Mouse (Mus musculus): ENCODE measurements at regions not wholly inside any gene's neighbourhood (a gene's known extent, or its start where the extent isn't known, plus 50 kb on each side); places are given as distances from the start of the nearest gene placed in this dataset.
"Not testable (repeated sequence)": the region's sequence is repeated elsewhere in the genome, so short reads cannot be mapped to it uniquely, and the experiment has no call there.

DNA sequence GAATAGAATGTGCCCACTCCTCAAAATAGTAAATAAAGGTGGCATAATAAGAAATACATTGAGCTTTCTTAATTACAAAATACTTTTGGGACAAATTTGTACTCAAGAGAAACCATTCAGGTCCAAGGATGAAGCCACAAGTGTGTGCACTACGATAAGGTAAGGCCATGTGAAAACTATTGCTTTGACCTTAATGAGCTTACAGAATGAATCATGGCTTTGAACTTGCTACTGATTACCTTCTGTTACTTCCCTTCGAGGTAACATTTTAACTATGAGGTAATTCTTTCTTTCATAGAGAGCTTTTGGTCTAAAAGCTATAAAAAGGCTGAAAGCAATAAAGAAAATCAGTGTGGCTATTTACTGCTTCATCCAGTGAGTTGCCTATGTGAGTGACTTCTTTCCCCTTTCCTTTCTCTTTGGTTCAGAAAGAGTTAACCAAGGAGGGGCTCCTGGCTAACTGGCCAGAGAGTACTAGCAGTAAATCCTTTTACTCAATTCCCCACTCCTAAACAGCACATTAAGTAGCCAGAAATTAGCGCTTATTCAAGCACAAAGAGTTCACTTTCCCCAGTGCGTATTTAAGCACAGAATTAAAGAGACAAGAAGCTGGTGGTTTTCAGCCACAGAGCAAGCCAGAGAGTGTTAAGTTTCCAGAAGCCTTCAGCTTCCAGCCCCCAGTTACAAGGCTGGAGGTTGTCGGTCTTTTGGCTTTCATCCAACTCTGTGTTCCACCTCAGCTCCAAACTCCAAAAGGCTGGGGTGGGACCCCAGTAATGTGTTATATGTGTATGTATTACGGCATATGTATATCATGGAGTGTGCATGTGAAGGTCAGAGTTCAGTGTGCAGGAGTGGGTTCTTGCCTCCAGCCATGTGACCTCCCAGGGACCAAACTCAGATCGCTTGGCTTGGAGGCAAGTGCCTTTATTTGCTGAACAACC lies 194.3 kb upstream of the Gm10131 start:
- no peak for DNase-seq (ENCODE audit: extremely low spot score, low spot score)

DNA sequence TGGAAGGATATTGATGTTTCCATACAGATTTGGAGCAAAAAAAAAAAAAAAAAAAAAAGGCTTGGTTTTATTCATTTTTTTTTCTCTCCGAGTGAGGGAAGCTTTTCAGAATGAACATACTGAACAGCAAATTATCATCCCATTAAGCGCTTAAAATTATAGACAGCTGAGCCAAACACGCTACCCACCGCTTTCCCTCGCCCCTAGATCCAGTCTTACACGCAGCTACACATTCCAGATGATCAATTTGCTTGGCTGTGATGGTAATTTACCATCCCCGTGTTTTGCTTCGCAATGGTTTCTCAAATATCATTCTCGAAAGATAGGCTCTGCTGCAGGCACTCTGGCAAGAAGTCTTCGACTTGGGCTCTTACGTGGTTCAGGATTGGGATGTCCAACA lies 192.3 kb upstream of the Gm10131 start:
- DNase-seq (ENCODE audit: extremely low spot score, low spot score): no peak

DNA sequence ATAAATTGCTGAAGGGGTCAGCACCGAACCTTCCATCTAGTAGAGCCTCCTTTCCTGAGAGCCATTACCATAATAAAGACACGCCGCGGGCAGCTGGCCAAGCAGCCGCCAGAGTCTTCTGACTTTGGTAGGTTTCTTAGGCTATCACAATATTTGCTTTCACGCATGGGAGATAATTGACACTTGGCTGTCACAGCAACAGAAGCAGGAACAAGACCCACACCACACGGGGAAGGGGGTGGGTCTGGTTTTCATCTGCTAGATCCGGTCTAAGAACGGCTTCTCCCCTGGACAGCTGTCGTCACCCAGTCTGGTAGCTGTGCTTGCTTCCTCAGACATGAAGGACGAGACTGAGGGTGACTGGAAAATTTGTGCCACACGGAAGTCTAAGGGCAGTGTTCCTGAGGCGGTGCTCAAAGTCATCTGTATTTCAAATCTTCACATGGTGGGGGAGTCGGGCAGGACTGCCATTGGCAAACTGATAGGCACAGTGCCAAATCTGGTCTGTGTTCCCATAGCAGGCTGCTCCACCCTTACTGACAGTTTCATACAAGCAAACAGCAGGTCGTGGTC lies 188.9 kb upstream of the Gm10131 start:
- peak; percentile 20 for DNase-seq (ENCODE audit: extremely low spot score, low spot score)

GRCm38 (mm10) chr8:34294721-34295120 lies 183.2 kb upstream of the Gm10131 start:
- DNase-seq (ENCODE audit: extremely low spot score, low spot score): no peak

- no peak for DNase-seq (ENCODE audit: extremely low spot score, low spot score)
Measured at GRCm38 (mm10) chr8:34290670-34291069, 179.1 kb upstream of the Gm10131 start.

GRCm38 (mm10) chr8:34287801-34288200 lies 176.3 kb upstream of the Gm10131 start:
- DNase-seq (ENCODE audit: extremely low spot score, low spot score): no peak

DNA sequence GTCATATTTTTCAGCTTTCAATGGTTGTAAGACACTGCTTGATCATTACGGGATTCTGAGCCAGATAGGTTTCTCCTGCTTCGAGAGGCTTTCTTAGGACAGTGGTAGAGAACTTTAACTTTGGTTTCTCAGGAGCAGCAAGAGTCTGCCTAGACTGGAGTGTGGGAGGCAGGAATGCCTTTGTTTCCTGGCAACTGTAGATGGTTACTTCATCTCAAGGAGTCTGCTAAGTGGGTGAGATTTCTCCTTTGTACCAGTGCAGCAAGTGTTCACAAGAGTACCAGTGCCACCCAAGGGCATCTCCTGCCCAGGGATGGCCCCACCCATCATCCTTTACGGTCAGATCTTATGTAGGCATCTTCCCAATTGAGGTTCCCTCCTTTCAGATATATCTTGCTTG lies 173.0 kb upstream of the Gm10131 start:
- no peak for DNase-seq (ENCODE audit: extremely low spot score, low spot score)

- peak; percentile 17 for DNase-seq (ENCODE audit: extremely low spot score, low spot score)
Measured at GRCm38 (mm10) chr8:34280433-34280832, 168.9 kb upstream of the Gm10131 start.

- DNase-seq (ENCODE audit: extremely low spot score, low spot score): no peak
Measured at GRCm38 (mm10) chr8:34275977-34276660, 164.6 kb upstream of the Gm10131 start.

DNA sequence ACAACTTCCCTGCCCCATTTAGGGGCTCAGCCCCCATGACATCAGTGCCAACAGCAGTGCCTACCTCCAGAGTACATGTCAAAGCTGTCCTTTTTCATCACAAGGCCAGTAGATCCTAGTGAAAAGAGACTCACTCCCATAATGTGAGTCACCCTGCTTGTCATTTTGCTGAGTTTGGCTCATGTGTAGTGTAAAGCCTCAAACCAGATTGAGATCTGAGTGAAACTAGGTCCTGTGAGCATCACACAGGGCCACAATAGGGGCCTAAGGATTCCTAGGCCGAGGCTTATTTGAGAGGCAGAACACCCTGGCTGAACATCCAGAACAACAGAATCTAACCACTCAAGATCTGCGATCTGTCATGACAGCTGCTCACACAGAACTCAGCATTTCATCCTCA lies 163.3 kb upstream of the Gm10131 start:
- not testable (repeated sequence) for DNase-seq (ENCODE audit: extremely low spot score, low spot score)

DNA sequence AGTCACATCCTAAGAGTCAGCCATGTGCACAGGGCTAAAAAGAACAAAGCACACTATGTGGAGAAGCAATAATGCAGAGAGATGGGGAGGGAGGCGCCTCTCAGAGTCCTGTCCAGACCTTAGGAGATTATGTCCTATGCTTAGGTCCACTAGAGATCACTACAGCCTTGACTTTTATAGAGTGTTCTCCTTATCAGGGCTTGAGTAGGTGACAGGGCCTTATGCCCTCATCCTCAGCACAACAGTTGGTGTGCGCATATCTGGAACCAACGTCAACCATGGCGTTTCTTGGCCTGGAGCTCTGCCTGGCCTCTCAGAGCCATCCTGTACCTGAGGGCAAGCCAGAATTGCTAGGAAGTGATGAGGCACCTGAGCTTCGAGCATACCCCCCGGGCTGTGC lies 162.6 kb upstream of the Gm10131 start:
- no peak for DNase-seq (ENCODE audit: extremely low spot score, low spot score)

GRCm38 (mm10) chr8:34269848-34270247 lies 158.3 kb upstream of the Gm10131 start:
- no peak for DNase-seq (ENCODE audit: extremely low spot score, low spot score)

- DNase-seq (ENCODE audit: extremely low spot score, low spot score): no peak
Measured at GRCm38 (mm10) chr8:34268806-34269520, 157.4 kb upstream of the Gm10131 start.

DNA sequence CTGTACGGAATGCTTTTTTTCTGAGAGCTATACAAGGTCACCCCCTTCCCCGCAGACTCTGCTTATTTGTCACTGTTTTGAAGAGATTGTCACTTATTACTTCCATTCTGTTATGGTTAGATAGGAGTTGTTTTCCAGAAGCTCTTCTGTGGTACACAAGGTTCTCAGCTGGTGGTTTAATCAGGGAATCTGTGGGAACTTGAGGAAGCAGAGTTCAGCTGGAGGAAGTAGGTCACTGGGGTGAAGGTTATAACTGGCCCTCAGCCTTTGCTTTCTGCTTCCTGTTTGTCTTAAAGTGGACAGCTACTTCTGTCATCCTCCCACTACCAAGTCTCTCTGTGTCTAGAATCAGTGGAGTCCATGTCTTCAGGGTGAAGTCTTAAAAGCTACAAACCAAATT lies 143.4 kb upstream of the Gm10131 start:
- no peak for DNase-seq (ENCODE audit: extremely low spot score, low spot score)

GRCm38 (mm10) chr8:34251934-34252333 lies 140.4 kb upstream of the Gm10131 start:
- DNase-seq (ENCODE audit: extremely low spot score, low spot score): no peak

DNA sequence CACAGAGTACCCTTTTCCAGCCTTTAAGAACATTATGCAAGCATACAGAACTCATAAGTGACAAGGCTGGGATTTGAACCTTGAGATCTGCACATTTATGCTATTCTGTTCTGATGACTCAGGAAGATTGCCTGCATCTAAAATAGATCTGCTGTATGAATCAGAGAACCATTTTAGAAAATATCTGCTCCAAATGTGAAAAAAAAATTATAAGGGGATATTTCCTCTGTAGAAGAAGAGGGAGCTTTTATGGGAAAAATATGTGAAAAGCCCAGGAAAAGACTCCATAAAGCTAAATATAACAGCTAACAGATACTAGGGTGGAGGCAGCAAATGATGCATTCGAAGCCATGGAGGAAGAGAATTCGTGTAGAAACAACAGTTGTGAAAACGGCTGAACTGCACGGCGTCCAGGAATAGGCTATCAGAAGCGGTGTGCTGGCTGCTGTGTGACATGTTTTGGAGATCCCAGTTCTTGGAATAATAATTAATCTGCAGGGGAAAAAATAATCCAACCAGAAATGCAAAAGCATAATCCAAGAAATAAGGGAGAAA lies 127.9 kb upstream of the Gm10131 start:
- DNase-seq (ENCODE audit: extremely low spot score, low spot score): no peak

GRCm38 (mm10) chr8:34233705-34234104 lies 122.2 kb upstream of the Gm10131 start:
- DNase-seq (ENCODE audit: extremely low spot score, low spot score): no peak

- no peak for DNase-seq (ENCODE audit: extremely low spot score, low spot score)
Measured at GRCm38 (mm10) chr8:34229477-34229876, 117.9 kb upstream of the Gm10131 start.

- DNase-seq (ENCODE audit: extremely low spot score, low spot score): no peak
Measured at GRCm38 (mm10) chr8:34225011-34225890, 113.7 kb upstream of the Gm10131 start.

DNA sequence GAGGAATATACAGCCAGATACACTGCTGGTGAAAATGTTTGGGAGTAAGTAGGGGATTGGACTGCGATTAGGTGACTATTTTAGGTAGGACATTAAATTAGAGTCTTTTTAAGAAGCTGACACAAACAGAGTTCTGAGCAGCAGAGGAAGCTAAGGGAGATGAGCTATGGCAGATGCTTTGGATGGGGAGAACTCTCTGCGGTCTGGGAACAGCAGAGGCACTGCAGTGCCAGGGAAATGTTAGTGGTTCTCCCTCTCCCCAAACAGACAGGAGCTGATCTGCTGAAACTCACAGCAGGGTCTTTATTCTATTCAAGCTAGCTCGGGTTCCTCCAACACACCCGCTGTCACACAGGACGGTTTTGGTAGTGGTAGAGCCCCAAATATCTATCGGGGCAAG lies 110.7 kb upstream of the Gm10131 start:
- no peak for DNase-seq (ENCODE audit: extremely low spot score, low spot score)

Measured in neural tube, embryonic 10.5 days (tissue).